Mouse (Mus musculus) stomach, embryonic 16.5 days (tissue): ENCODE measurements around the gene Gtf3c3. TPM values are rescaled to one million over a fixed set of nuclear protein-coding genes. Genes with fewer than 3 reads are reported as not detected.

Experiments
- polyA plus RNA-seq: library from polyadenylated mRNA; unstranded; fragments of >200 nt; fragmentation: Nextera tagmentation; extraction: Ambion mirVana; gene quantifications from 2 replicates; pipeline ENCODE4 v1.2.1, GENCODE M21; 2015

Gtf3c3 gene
- polyA plus RNA-seq, 1 experiment from 2014 or later = 21.1 TPM

Other genes starting within 250 kb of the Gtf3c3 start
- 1.7 and 2.8 TPM in 2 replicates for gene Hecw2, start 243.8 kb downstream of the Gtf3c3 start, polyA plus RNA-seq
- gene Ccdc150, start 188.3 kb downstream of the Gtf3c3 start, polyA plus RNA-seq = 0.17 and 0.30 TPM in 2 replicates
- gene Pgap1, start 118.7 kb upstream of the Gtf3c3 start, polyA plus RNA-seq = 12.2 and 13.2 TPM in 2 replicates